29 mouse cellular contexts compared by ENCODE assay signal in genomic region chr1:161719876-161720275, GRCm38 (mm10).
DNase-seq lines count a peak whose midpoint lies in the region; ATAC-seq and TF ChIP-seq lines count a peak whose summit lies in the region.
"Had no signal": no experiment of that assay in that cellular context is flagged by ENCODE, and none has a peak within 500 bp of the region (broad histone marks: within the 10 kb centered on the region; RNA-seq: fewer than 3 reads in every experiment).

No protein-coding gene starts in this region.

- no peak for TF ChIP-seq POLR2A in lung, adult 2 months (IDR thresholded peaks at IDR 0.05; ENCODE audit: borderline replicate concordance, extremely low read depth, low read depth, low read length)

- no peak overlapping the region for H3K4me3 ChIP-seq in lung, embryonic 14.5 days (ENCODE audit: low read depth, low read length)
- H3K4me3 ChIP-seq in lung, adult 2 months (replicated peaks; ENCODE audit: extremely low read depth, low read depth, low read length), result no peak overlapping the region
- no peak overlapping the region for H3K4me3 ChIP-seq in lung, embryonic 16.5 days (ENCODE audit: low read length)
- H3K4me3 ChIP-seq: embryonic facial prominence, embryonic 13.5 days; embryonic facial prominence, embryonic 15.5 days; erythroblast, embryonic 14.5 days; forebrain, embryonic 10.5 days; forebrain, embryonic 12.5 days had no signal

- H3K27me3 ChIP-seq in lung, embryonic 14.5 days (ENCODE audit: insufficient read depth, low read length), result no peaks in the 10 kb centered on the region
- H3K27me3 ChIP-seq in lung, embryonic 16.5 days (ENCODE audit: control insufficient read depth, insufficient read depth, low read depth, low read length), result no peaks in the 10 kb centered on the region
- H3K27me3 ChIP-seq: CH12.LX; embryonic facial prominence, embryonic 13.5 days; embryonic facial prominence, embryonic 15.5 days; forebrain, embryonic 12.5 days had no signal

- no peaks in the 10 kb centered on the region for H3K36me3 ChIP-seq in lung, embryonic 14.5 days (ENCODE audit: insufficient read depth)
- no peaks in the 10 kb centered on the region for H3K36me3 ChIP-seq in lung, embryonic 16.5 days (ENCODE audit: control insufficient read depth, insufficient read depth, low read length)
- H3K36me3 ChIP-seq: embryonic facial prominence, embryonic 13.5 days; embryonic facial prominence, embryonic 15.5 days; forebrain, embryonic 10.5 days; forebrain, embryonic 12.5 days; G1E had no signal

- 49% methylated on average over 3 of the region's 3 CpGs for WGBS in lung, embryonic 14.5 days
- 51% methylated on average over 3 of the region's 3 CpGs for WGBS in lung, adult 2 months
- 49% methylated on average over 3 of the region's 3 CpGs for WGBS in lung, embryonic 16.5 days

- H3K27ac ChIP-seq in lung, embryonic 14.5 days (ENCODE audit: low read depth), result no peak overlapping the region
- no peak overlapping the region for H3K27ac ChIP-seq in lung, embryonic 16.5 days (ENCODE audit: low read length)
- H3K27ac ChIP-seq: embryonic facial prominence, embryonic 13.5 days; embryonic facial prominence, embryonic 15.5 days; forebrain, embryonic 10.5 days; forebrain, embryonic 12.5 days had no signal

- H3K9ac ChIP-seq in lung, embryonic 14.5 days, result no peak overlapping the region
- H3K9ac ChIP-seq in lung, embryonic 16.5 days (ENCODE audit: low read length), result no peak overlapping the region
- H3K9ac ChIP-seq: embryonic facial prominence, embryonic 13.5 days; embryonic facial prominence, embryonic 15.5 days; forebrain, embryonic 12.5 days had no signal

- H3K4me1 ChIP-seq in lung, embryonic 14.5 days (ENCODE audit: insufficient read depth), result peaks cover 10% of the 10 kb centered on the region; the same call in 1 of the 2 replicates
- H3K4me1 ChIP-seq in lung, adult 2 months (ENCODE audit: control insufficient read depth, insufficient read depth, low read length), result no peaks in the 10 kb centered on the region
- H3K4me1 ChIP-seq in lung, embryonic 16.5 days (replicated peaks; ENCODE audit: control insufficient read depth, insufficient read depth, low read length), result peaks cover 12% of the 10 kb centered on the region; the same call in 1 of the 2 replicates
- H3K4me1 ChIP-seq: embryonic facial prominence, embryonic 13.5 days; embryonic facial prominence, embryonic 15.5 days; forebrain, embryonic 10.5 days; forebrain, embryonic 12.5 days had no signal

- peak; percentile 85 for DNase-seq in lung, embryonic 14.5 days
- DNase-seq in lung, adult 2 months, result no peak
- no peak for DNase-seq in lung, postnatal 10 days
- DNase-seq in adipocyte (ENCODE audit: low spot score), result peak; percentile 68
- DNase-seq in spleen, adult 18-20 months, result no peak
- DNase-seq: adrenal gland, adult 2 months; adrenal gland, postnatal 10 days; adrenal gland, postnatal 25 days; B cell, adult 2 months; cerebellum, adult 11 months; cerebellum, adult 18-20 months; cerebellum, adult 8-10 months; cerebellum, adult 9-11 months; cerebellum, postnatal 14 days; cerebellum, postnatal 36 days; embryo, embryonic 11 days had no signal

- TF ChIP-seq CTCF in lung, embryonic 14.5 days (IDR thresholded peaks at IDR 0.05; ENCODE audit: low read depth), result no peak
- no peak for TF ChIP-seq CTCF in lung, adult 2 months (IDR thresholded peaks at IDR 0.05; ENCODE audit: insufficient read depth, low read length)

- ATAC-seq in lung, embryonic 14.5 days (ENCODE audit: insufficient read depth), result peak; percentile 57
- ATAC-seq in lung, embryonic 16.5 days (ENCODE audit: low read depth), result peak; percentile 77; the same call in 1 of the 2 replicates
- ATAC-seq: activated CD4-positive, CD25-positive, alpha-beta regulatory T cell, adult 4 months; CD4-positive, CD25-positive, alpha-beta regulatory T cell, adult 4 months; forebrain, embryonic 14.5 days; forebrain, embryonic 16.5 days; Patski had no signal

- H3K4me2 ChIP-seq in lung, embryonic 14.5 days, result no peak overlapping the region
- no peak overlapping the region for H3K4me2 ChIP-seq in lung, embryonic 16.5 days (ENCODE audit: low read depth, low read length)
- H3K4me2 ChIP-seq: embryonic facial prominence, embryonic 13.5 days; embryonic facial prominence, embryonic 15.5 days; forebrain, embryonic 12.5 days had no signal

- no peaks in the 10 kb centered on the region for H3K9me3 ChIP-seq in lung, embryonic 14.5 days (ENCODE audit: low read depth, low read length)
- H3K9me3 ChIP-seq in lung, embryonic 16.5 days (ENCODE audit: control insufficient read depth, low read length), result no peaks in the 10 kb centered on the region
- H3K9me3 ChIP-seq: embryonic facial prominence, embryonic 13.5 days; embryonic facial prominence, embryonic 15.5 days; forebrain, embryonic 10.5 days; forebrain, embryonic 12.5 days; G1E had no signal

Comparison
In these comparisons a context has a peak if more than half of its experiments do, and no peak if none do; other contexts are left out.
1. DNase-seq: peak in lung, embryonic 14.5 days (single experiment) and adipocyte (single experiment); none in lung, adult 2 months (single experiment), lung, postnatal 10 days (single experiment) and spleen, adult 18-20 months (0 of 2).